Mouse (Mus musculus): ENCODE measurements around the gene Pelo. TPM values are rescaled to one million over a fixed set of nuclear protein-coding genes. Genes with fewer than 3 reads are reported as not detected.
A peak's percentile ranks its signal among the peaks of the same experiment; 100 is the strongest.

The Pelo gene
- total RNA-seq, 2 experiments from 2014 or later, result 16.3 to 18.5 TPM

DNA sequence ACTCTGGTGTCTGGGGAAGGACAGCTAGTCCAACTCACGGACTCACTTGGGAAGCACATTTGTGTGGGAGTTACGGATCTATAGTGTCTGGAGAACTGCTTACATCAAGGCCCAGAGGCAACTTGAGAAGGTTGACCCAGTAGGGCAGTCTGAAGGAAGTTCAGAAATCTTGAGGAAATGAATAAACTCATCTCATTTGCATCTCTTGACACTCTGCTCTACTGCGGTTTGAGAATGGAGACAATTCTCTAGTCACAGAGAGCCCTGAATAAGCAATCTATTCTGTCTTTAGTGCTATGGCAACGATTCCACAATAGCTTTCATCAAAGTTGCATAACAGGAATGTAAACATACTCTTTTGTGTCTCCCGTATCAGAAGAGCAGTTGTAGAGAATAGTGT is 7.0 kb upstream of the Pelo start:
- no peak for DNase-seq

GRCm38 (mm10) chr13:115096216-115096615 is 6.2 kb upstream of the Pelo start:
- peak; percentile 49 to 60 for DNase-seq

DNA sequence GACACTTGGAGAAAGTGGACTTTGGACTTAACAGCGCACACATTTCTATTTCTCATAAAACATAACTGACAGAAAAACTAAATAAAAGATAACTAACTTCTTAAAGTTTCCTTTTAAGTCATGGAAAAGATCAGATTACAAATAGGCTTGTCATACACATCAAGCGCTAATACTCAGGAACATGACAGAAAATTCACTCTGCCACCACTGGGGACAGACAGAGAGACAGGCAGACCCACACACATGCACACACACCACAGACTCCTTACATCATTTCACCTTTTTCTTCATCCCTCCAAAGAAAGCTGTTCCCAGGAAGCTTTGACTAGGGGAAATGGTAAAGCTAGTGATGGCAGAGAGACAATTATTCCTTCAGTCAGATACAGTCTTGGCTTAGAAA is 5.4 kb upstream of the Pelo start:
- no peak for DNase-seq

DNA sequence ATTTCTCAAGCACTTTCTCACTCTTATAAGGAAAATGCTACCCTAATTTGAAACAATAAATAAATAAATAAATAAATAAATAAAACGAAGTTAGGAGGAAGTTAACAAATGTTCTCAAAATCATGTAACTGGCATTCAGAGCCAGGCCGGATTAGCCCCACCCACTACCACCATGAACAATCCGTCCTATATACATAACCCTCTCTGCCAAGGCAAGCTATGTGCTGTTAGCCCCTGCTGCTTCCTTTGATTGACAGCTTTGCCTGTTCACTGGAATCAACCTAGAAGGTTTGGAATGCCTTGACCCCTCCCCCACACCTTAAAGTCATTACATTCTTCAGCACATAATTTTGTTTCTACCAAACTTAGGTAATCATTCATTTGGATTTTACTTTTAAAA is 1.5 kb upstream of the Pelo start:
- DNase-seq, result no peak

DNA sequence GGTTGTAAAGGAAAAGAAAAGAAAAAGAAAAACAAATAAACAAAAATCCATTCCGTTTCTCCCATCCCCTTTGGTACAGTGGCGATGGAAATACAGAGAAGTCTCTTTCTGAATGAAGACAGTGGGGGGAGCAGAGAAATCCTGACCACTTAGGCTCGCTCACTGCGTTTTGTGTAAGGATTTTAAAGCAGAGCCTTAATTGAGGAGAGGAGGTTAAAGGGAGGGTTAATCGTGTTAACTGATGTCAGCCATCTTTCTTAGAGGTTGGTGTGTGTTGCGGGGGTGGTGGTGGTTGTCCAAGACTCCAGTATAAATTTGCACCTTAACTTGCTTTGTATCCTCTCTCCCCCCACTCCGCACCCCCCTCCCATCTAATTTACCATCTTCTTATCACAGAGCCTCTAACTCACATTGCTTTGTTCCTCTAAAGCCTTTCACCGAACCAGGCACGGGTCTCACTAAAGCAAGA is 1.0 kb upstream of the Pelo start:
- DNase-seq, result no peak

GRCm38 (mm10) chr13:115089395-115090025 is 476 bp downstream of the Pelo start:
- DNase-seq, result peak in 1 of 2 experiments; percentile 43

DNA sequence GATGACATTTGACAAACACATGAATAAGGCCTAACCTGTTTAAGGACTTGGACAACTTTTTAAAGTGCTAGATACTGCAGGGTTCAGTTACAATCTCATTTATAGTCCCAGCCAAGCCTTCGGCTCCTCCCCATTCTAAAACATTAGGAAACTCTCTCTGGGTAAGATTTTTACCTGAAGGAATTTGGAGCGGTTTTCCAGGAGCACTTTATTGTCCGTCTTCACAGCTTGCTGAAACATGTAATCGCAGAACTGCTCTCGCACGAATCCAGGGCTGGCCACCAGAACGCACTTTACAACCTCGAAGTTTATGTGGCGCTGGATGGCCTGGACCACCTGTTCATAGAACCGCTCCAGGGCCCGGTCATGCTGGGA is 979 bp downstream of the Pelo start:
- no peak for DNase-seq

- DNase-seq, result no peak
Measured at GRCm38 (mm10) chr13:115085974-115086373, 4.0 kb downstream of the Pelo start.

- DNase-seq, result no peak
Measured at GRCm38 (mm10) chr13:115082339-115082738, 7.6 kb downstream of the Pelo start.

DNA sequence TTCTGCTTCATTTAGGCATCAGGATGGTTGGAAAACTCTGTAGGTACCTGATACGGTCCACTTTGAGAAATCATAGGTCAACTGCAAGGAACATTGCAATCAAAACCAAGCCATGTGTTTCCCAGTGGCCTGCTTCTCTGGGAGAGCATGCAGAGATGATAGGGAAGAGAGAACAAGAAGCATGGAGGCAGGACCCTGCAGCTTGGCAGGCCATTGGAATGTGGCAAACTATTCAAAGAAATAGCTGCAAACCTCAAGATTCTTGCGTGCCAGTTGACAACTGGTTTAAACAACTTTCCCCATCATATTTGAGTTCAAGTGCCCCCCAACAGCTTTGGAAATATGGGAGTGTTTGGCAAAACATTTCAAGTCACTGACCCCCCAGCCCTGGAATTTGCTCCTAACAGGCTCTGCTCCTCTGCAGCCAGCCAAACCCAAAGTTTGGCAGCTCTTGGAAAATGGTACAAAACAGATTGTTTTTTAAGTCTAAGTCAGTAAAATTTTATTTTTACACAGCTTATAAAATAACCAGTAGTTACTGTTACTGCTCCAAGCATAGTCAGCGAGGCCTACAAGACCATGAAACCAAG is 9.9 kb downstream of the Pelo start:
- no peak for DNase-seq

DNA sequence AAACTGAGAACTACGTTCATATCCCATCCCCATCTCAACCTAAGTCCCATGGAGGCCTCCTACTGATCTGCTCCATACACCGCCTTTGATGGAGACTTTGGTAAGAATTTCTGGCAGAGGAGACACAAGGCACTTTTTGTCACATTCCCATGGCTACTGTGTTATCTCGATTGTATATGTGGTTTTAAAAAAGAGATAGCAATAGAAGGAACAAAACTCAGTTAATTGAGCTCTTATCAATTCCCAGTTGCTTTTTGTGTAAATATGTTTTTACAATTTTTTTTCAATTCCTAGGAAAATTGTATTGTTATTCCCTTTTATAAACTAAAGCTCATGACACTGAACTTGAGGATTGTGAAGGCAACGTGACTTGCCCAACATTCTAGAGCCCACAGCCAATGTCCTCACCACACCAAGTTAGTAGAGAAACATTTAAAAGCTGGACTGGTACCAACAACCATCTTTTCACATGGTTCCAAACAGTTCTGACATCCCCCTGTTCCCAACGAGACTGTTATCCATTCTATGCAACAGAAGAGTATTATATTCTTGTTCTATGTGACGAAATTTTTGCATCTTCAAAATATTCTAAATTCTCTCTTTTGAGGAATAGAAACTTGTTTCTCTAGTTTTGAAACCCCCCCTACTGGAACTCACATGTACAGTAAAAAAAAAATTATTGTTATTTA is 10.8 kb downstream of the Pelo start:
- no peak for DNase-seq

DNA sequence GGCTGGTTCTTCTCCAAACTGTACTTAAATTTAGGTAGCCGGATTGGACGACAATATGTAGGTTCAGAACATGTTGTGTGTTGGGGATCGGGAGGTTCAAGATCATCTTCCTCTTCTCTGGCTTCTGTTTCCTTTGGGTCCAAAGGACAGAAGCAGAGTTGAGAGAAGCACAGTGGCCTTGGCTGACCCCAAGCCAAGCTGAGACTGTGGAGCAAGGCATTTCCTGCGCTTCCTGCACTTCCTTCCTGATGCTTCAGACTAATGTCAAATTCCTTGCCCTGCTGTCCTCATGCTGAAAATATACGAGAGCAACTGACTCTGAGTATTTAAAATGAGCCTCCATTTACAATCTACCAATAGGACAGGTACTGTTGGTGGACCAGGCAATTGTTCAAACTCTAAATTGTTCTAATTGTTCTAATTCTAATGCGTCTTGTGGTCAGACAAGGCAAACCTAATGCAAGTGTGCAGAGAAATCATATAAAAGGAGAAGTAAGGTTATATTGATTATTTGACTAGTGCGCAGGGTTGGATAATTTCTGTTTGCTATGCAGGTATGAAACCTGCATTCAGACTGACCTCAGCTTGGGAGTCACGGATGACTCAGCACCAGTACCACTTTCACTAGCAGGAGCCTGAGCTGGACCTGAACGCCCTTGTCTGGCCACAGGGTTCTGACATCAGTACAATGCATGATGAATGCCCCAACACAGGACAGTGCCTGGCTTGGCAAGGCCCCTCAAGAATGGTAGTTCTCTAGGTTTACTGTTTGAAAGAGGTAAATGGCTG is 12.4 kb downstream of the Pelo start:
- DNase-seq, result peak in 1 of 2 experiments; percentile 67

DNA sequence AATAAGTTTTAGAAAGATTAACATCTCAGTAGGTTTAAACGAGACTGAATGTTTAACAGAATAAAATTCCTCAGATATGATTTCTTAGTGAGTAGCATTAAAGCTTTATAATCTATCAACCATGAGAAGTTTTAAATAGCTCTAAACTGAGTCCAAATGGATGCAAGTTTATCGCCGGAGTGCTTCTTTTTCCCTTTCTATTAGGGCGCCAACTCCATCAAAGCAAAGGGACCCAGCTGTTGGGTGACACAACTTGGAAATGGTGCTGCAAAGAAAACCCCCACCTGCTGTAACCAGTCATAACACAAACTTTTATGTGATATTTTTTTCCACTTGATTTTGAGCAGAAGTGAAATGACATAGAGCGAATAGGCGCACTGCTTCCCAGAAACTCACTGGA is 17.6 kb downstream of the Pelo start:
- no peak for DNase-seq

GRCm38 (mm10) chr13:115071431-115071830 is 18.6 kb downstream of the Pelo start:
- peak in 1 of 2 experiments; percentile 61 for DNase-seq

DNA sequence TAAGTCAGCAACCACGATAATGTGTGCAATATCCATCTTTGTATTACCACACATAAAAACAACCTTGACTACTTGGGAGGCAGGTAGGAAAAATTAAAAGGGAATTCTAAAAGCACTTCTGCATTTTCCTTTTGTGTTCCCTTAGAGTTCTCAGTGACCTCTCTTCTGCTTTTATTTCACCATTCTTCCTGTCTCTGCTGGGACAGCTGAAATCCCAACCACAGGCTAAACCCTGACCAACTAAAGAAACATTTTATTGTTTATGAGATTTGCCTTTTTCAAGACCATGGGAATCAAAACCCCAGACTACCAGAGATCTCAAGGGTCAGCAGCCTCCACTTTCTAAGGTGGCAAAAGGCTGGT is 22.0 kb downstream of the Pelo start:
- DNase-seq, result no peak

DNA sequence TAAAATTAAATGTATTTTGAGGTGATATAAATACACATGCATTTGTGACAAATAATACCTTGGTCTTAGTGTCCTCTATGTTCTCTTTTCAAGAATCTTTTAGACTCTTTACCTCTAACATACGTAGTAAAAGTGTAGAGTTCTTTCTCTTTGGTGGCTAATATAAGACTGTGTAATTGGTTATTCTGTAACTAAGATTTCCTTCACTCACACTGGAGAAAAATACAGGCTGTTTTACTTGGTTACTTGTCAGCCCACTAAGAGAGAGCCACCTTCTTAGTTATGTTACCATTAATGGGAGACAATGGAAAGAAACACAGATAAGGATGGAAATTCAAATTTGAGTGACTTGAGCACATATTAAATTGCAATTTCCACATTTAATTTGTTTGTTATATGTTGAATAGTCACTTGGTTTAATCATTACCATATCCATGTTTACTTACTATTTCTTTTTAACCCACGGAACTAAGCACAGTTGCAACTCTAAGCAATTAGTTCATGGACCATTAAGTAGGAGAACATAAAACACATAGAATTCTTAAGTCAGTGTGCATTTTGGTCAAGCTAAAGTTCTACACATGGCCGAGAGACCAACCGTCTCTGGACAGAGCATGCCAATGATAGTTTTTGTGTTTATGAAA is 22.5 kb downstream of the Pelo start:
- DNase-seq, result no peak

GRCm38 (mm10) chr13:115057555-115057954 is 32.4 kb downstream of the Pelo start:
- DNase-seq, result no peak

DNA sequence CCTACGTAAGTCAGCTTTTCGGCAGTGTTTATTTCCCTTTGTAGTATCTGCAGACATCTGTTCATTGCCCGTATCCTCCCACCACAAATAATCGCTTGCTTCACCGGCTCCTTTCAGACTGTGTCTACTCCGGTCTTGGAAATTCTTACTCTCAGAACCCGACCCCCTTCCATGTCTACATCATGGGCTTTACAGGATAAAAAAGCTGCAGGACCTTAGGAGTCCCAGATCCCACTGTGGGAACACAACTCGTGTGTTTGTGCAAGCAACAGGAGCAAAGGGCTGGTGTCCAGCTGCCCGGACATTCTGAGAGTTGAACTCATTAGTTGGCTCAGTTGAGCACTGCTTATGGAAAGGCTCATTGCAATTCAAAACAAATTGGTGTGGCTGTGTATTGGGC is 35.2 kb downstream of the Pelo start:
- peak in 1 of 2 experiments; percentile 42 for DNase-seq

DNA sequence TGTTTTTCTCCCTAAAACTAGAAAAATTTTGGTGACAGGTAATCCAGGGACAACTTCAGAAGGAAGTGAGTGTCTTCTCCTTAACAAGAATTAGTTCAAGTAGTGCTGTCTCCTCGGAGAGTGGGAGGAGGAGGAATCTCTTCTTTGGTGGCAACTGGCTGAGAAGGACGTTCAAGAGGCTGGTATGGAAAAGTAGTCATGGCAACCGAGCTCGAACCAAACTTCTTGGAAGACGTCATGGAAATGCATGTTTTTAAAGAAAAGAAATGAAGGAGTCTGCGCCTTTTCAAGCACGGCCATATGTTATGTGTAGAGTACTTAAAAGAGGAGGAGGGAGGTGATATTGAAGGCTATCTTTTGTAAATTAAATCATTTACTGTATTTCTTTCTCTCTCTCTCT is 37.4 kb downstream of the Pelo start:
- DNase-seq, result no peak

DNA sequence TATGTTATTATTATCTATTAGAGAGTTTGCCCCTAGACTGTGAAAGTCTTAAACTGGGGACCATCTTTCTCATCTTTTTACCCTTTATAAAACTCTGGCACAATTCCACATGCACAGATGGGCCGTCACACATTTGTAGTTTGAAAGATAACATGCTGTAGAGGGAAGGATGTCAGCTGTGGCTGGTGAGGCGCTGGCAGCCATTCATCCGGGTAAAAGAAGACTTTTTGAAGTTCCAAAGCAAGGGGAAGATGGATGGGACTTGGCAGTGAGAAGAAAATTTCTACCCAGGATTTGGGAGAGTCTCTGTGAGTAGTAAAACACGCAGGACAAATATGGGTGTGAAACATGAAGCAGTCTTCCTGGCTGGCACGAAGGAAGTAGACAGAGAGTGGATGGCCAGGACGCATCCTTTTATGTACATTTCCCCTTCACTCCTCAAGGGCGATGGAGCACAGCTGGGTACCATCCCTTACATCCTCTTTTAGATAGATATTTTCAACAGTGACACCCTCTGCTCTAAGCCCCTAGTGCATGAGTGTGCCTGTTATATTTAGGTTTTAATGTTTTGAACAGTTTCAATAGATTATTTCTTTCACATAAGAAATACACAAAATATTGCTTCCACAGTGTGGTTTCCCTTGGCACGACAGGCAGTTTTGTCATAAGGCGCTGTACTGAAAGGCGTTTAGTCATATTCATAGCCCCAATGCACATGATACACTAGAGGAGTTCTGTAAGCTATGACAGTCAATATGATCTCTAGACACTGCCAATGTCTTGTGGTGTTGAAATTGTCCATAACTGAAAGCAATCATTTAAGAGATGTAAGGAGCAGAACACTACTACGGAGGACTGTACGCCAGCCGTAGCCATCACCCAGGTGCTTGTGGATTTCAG is 39.1 kb downstream of the Pelo start:
- DNase-seq, result no peak

- DNase-seq, result no peak
Measured at GRCm38 (mm10) chr13:115042652-115043051, 47.3 kb downstream of the Pelo start.
